Mouse (Mus musculus) left cerebral cortex, adult 18-20 months (tissue): ENCODE data around the gene Dhx36. TPM values are rescaled to one million over a fixed set of nuclear protein-coding genes. Genes with fewer than 3 reads are reported as not detected.

Experiments
- DNase-seq, 2 experiments: peaks; one replicate each; pipeline ENCODE4 v3.0.0; 2021 to 2022; ENCODE audit warnings: low spot score in 2 of 2, mixed read lengths in 1 of 2
- long read RNA-seq, 2 experiments: library from polyadenylated mRNA; stranded (forward); transcript quantifications; one replicate each; pipeline ENCODE4 v2.0.0; 2021
- total RNA-seq, 2 experiments: library from RNA; stranded (reverse); gene quantifications; 2 replicates each; pipeline ENCODE4 v1.2.3; 2021

The Dhx36 gene
- 10 to 100 TPM; 51.7 to 53.3 TPM for total RNA-seq
- long read RNA-seq, experiment 1, full-length matches to known transcripts, result 39 of 54 reads
- long read RNA-seq, experiment 1, partial matches to known transcripts, result 7 of 54 reads
- long read RNA-seq, experiment 1, other reads (novel, unspliced or antisense), result 8 of 54 reads
- long read RNA-seq, experiment 2, full-length matches to known transcripts, result 34 of 53 reads
- long read RNA-seq, experiment 2, partial matches to known transcripts, result 5 of 53 reads
- long read RNA-seq, experiment 2, other reads (novel, unspliced or antisense), result 14 of 53 reads

DNA sequence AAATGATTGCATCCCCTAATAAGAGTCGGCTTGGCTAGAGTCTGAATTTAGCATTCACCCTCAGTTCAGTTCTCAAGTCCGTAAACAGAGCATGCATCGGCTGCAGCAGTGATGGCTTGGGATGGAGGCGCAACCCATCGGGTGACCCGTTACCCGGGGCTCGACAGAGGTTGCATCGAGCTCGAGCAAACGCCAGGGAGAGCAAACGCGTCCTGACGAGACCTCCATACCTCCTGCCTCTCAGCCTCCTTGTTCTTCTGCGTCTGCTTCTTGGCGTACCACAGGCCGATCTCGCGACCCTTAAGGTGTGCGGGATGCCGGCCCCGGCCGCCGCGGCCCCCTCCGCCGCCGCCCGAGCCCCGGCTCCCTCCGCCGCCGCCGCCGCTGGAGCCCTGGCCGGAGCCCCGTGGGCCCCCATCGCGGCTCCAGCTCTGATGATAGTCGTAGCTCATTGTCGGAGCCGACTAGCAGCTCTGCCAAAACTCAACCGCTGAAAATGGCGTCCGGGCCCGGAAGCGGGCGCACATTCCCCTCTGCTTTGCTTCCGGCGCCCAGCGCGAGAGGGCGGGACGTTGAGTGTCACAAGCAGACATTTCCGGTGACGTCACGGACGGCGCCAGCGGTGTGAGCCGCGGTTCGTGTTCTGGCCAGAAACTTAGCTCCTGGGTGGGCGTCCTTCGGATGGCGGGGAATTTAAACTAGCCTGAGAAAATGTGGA is at the start of gene Dhx36:
TSS of gene Dhx36 (minus strand) at position 517 of the 718 bp plus-strand sequence.
- DNase-seq, result peak; percentile 98

DNA sequence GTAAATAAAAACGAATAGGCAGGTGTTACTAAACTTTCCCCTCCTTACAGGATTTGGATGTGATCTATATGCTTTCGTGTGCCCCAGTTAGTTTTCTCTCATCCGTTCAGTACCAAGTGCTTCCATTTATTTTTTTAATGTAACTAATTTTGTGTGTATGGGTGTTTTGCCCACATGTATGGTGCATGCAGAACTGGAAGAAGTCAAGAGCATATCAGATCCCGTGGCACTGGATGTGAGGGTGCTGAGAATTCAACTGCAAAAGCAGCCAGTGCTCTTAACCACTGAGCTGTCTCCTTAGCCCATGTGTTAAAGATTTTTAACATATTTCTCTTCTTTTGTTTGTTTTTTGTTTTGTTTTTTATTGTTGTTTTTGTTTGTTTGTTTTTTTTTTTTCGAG is 20.8 kb upstream of the Dhx36 start:
- DNase-seq, result no peak

DNA sequence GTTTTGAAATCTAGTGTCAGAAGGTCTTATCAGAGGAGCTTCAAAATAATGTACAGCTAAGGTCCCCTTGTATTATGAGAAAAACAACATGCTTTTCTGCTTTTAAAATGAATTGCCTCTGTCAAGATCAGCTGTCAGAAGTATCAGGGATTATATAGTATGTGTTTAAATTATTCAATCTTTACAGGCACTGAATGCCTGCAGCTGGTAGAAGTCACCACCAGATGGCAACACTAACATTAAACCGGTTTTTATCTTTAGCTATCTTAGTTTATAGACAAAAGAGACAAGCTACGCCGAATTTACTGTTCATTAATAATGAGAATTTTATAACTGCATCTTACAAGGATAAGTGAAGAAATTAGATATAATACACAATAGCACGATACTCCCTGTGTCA is 20.4 kb upstream of the Dhx36 start:
- DNase-seq, result peak; percentile 16 to 17

DNA sequence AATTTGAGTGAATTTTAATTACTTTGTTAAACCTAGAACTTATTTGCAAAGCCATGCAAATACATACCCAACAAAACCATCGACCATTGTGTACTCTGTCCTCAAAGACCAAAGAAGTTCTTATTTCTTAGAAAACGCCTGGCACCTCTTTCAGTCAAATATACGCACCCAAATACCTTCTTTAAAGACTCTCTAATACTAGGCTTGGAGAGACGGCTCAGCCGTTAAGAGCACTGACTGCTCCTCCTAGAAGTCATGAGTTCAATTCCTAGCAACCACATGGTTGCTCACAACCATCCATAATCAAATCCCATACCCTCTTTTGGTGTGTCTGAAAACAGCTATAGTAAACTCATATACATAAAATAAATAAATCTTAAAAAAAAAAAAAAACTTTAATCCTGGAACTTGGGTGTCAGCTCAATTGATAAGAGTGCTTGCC is 423 bp upstream of the Dhx36 start:
- DNase-seq, result no peak

DNA sequence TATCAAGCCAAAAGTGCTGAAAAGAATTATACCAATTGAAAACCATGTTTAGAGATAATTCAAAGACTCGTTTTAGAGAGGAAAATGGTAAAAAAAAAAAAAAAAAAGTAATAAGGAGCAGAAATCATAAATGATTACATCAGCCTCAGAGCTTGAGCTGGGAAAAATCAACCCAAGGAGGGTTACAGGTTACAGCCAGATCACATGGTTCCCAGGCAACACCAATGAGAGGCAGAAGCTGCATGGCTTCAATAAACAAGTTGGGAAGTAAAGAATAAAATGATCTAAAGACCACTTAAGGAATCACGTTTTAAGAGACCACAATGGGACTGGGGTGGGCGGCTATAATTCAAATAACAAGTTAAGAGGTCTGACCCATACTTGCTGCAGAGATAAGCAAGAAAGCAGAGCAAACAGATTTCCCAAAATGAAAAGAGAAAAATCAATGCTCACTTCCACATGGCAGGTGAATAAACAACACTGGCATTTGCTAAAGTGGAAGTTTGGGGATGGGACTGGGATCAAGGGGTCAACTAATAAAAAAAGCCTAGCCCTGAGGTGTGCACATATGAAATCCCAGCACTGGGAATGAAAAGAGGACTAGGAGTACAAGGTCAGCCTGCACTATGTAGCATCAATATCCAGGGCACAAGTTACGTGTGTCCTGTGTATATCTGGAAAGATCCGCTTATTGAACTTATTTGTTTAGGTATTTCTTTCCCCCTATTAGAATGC is 1.5 kb downstream of the Dhx36 start:
- DNase-seq, result no peak

DNA sequence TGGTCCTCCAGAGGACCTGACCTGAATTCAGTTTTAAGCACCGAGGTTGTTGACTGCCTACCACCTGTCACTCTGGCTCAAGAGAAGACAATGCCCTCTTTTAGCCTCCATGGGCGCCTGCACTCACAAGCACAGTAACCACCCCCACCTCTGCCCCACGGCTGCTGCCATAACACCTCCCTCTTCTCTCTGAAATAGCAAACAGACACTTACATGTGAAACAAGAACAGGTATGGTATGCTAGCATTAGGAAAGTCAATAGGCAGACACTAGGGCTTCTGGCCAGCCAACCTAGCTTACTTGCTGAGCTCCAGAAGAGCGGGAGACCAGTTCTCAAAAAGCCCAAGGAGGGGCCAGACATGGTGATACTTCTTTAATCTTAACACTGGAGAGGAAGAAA is 7.5 kb downstream of the Dhx36 start:
- no peak for DNase-seq

DNA sequence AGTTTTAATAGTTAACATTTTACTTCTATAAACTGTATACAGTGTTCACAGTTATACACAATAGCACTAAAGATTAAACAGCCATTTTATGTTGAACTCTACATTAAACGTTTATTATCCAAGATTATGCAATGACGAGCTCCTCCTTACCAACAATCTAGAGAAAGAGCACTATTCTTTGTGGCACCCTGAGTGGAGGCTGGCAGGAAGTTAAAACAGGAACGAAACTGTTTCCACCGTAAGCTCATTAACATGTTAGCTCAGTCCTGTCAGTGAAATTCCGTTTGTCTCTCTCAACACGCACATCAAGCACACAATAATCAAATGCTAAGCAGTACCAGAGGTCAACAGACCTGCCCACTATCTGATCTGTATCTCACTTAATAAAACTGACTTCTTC is 14.2 kb downstream of the Dhx36 start:
- no peak for DNase-seq

DNA sequence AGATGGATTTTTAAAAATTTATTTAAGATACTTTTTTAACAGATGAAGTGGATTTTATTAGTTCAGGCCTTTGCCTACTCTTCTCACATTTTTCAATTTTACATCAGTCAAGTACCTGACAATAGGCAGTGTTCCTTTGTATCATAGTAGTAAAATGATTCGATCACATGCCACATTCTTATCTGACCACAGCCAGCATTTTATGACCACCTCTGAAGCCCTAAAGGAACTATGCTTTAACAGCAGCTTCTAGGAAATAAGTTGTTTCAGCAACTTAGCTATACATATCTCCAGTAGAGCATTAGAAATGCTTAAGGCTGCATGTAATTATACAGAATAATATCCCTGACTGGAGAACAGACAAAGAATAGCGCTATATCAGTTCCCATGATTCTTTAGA is 22.5 kb downstream of the Dhx36 start:
- DNase-seq, result no peak

DNA sequence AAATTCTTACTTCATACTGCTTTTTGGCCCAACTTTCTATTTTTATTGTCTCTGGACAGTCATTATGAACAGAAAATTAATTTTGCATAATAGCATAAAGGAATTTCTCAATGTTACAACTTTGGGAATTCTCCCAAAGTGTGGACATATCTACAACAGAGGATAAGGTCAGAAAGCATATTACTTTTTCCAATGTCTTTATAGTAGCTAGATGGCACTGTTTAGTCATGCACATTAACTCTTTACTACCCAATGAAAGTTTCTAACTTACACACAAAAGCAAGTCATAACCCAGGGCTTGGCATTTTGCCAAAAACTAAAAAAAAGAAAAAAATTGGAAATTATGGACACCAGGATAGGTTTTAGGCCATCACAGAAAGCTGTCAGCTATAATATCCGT is 36.6 kb downstream of the Dhx36 start:
- DNase-seq, result no peak

DNA sequence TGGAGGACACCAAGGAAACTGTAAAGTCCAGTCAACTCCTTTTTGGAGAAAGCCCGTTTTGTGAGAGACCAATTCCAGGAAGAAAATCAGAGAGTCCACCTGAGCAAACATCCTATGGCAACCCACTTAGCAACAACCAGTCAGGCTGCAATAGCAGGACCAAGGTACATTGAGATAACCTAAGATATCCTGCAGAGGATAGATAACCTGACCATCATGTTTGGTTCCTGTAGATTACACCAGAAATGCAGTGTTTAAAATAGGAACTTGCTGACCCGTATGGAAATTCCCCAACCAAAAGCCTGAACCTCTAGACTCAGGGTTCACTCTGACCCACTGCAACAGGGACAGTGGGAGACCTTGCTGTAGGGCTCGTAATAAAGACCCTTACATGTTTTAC is 42.5 kb downstream of the Dhx36 start:
- no peak for DNase-seq

DNA sequence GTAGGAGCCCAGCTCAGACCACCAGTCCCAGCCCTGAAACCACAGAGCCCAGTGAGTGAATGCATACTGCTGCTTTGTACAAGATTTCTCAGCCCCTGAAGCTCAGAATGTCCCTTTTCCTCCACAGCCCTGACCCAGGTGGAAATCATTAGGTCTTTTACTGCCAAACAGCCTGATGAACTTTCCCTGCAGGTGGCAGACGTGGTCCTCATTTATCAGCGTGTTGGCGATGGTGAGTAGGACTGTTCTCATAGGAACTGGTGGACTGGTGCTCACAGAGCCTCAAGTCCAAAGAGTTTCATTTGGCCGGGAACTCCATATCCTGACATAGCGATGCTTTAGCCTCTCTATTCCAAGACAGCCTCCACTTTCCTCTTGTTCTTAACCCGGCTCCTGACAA is 47.3 kb downstream of the Dhx36 start:
- DNase-seq, result no peak

DNA sequence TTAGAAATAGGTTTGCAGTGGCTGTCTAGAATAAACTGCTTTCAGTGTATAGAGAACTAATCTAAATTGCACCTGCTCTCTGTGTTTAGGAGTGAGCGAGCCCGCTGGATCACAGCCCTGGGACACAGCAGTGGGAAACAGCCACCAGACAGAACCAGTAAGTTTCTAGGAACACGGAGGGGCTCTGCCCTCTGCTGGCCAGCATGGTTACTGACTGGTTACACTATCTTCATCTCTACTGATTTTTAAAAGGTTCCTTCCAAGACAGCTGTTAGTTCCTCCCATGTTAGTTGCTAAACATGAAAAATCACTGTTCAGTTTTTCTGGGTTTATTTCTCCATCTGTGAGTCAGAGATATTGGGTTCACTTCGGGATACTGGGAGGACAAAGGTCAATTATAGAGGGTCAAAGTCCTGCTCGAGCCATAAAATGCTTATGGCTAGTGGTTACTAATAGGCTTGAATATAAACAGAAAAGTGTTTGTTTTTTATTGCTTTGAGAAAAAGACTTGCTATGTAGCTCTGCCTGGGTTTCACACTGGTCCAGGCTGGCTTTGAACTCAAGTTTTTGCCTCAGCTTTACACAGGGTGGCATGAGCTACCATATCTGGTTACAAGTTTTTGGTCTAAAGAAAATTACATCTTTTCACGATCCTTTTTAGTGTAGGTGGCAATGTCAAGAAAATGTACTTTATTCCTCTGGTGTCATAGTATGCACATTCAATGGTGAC is 48.4 kb downstream of the Dhx36 start:
- DNase-seq, result peak; percentile 68 to 69

DNA sequence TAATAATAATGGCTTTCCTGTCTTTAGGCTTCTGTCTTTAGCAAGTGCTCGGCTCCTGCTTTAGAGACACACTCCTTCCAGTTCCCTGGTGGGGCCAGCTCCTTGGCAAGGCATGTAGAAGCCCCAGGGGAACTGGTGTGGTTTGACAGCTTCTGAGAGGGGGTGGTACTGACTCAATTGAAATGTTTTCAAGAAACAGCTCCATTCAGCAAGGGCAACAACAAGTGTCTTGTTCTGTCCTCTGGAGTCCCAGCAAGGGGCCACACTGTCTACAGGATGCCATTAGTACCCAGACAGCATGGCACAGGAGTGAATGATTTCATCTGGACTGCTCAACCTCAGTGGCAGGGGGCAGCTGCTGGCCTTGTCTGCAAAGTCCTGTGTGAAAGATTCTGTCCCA is 51.0 kb downstream of the Dhx36 start:
- no peak for DNase-seq

DNA sequence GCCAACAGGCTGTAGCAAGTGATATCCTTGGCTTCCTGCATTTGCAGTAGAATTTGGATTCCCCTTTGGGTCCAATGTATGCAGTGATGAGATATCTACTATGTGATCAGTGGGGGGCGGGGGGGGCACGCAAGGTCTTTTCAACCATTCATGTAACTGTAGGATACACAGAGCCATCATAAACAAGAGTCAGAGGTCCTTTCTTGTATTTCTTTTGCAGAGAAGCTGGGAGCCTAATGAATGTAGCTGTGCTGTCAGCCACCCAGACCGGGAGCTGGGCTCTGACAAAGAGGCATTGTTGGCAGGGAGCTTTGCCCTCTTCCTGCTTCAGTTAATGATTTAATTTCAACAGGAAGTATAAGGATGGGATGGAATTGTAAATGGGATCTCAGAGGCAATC is 52.7 kb downstream of the Dhx36 start:
- DNase-seq, result no peak

DNA sequence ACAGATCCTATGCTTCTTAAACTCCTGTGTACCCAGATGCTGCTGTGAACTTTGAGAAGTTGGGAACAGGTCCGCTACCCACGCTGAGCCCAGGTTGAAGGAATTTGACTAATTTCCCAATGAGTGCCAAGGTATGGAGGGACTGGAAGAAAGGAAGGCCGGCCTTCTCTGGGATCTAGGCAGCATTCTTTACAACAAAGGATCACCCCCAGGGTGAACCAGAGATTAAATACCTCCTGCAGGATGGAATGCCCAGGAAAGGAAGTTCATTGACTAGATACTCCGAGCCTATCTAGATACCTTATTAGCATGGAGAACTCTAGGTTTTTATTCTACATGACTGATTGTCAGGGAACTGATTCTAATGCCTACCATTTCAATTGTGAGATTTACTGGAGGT is 53.8 kb downstream of the Dhx36 start:
- DNase-seq, result no peak

DNA sequence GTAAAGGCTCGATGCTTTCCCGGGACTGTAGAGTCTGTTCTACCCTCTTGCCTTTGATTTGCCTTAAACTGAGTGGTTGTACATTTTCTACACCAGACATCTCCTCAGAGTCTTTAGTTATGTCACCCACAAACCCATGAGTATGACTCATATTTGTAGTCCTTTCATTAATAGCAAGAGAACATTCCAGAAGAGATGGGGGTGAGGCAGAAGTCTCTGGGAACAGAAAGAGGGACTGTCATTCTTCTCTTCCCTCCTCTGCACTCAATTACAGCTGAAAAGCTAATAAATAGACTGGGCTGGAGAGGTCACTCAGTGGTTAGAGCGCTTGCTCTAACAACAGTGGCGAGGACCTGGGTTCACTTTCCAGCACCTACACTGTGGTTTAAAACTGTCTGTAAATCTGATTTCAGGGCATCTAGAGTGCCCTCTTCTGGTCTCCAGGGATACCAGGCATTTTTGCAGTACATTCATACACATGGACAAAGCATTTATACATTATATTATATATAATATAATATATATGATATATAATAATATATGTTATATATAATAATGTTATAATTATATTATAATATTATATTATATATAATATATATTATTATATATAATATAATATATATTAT is 56.8 kb downstream of the Dhx36 start:
- DNase-seq, result no peak

DNA sequence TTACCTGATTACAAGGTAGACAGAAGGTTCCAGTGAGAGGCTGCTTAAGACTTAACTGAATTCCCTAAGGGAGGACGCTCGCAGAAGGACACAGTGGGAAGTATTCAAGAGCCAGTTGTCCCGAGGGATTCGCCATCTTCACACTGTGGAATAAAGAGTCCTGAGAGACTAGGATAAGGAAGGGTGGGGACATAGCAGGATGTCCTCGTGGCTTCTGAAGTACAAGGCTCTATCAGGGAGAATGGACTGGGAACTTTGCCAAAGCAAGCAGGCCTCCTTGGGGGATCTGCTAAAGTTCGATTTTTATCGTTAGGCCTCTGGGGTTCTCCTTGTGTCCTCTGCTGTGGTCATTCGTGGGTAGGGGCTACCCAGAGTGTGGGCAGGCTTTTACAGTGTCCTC is 59.7 kb downstream of the Dhx36 start:
- DNase-seq, result no peak

DNA sequence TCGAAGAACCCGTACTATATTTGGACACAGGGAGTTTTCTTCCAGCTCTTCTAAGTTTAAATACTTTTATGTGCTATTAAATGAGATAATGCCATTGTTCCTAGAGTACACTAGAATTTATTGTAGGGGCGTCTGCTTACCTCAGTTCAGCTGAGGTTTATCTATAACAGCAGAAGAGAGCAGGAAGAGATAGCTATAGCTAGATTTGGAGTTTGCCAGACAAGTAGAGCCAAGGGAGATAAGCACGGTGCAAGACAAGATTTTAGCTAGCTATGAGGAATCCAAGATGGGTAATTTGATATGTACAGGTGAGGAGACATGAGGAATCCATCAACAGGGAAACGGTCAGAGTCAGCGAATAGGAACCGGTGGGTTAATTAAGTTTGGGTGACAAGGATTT is 60.5 kb downstream of the Dhx36 start:
- DNase-seq, result no peak

DNA sequence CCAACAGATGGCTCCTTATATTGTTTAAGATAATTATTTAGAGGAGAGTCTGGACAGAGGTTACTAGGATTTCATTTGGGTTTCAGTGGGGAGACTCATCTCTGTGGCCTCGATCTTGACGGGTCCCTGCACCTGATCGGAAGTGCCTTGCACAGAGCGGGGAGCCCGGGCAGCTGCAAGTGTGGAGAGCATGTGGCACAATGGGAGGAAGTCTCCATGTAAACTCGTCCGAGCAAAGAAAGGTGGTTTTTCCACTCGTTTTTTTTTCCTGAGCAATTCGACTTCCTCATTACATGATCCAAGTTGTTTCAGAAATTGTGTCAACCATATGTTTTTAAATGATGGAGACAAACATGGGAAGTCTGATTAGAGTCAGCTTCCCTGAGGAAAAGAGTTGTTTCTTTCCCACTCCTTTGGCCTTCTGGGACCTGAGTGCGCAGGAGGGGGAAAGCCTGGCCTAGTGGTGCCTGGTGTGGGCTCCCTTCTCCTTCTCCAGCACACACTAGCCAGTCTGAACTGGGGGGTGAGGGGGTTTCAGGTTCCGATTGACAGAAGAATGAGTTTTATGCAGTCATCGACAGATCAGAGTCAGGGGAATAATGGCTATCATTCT is 63.1 kb downstream of the Dhx36 start:
- DNase-seq, result no peak

DNA sequence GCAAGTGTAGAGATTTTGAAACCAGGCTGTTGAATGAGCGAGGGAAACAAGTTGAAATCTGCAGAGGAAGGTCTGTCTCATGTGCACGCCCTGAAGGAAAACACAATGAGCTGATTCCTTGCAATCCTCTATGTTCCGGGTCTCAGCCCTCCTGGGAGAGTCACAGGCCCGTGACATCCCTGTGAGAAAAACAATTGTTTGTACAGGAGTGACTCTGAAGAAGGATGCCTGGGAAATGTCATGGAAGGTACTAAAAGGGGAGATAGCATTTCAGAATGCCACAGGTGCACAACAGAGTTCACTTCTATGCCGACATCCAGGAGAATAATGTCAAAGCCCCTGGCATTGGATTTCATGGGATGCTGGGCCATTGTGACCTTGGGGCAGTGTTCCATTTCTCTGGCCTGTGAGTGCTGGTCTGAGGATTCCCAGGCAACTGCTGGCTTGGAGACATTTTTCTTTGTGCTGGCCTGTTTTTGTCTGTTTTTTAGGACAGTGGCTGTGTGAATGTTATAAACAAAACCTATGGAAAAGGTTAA is 66.3 kb downstream of the Dhx36 start:
- DNase-seq, result no peak
